Mouse (Mus musculus) hindbrain, embryonic 14.5 days (tissue): ENCODE data around the gene Nrxn1. TPM values are rescaled to one million over a fixed set of nuclear protein-coding genes. Genes with fewer than 3 reads are reported as not detected.

Experiments
- ATAC-seq: fragments of 200-750 bp; cut with Nextera tagmentation; 2 replicates; pipeline ENCODE4 v1.8.0; 2017; ENCODE audit warnings: moderate number of reproducible peaks, mild to moderate bottlenecking, moderate TSS enrichment, moderate library complexity; ENCODE audit not compliant: low FRiP score
- DNase-seq: peaks from one replicate; pipeline ENCODE4 v3.0.0-alpha.2; 2015; ENCODE audit warnings: low spot score
- H3K27ac ChIP-seq: fragments of 300-500 bp; sonication (generic); 2 replicates; pipeline ENCODE4 v1.5.1; 2014; ENCODE audit warnings: mild to moderate bottlenecking, moderate library complexity
- H3K27me3 ChIP-seq: fragments of 300-500 bp; sonication (generic); 2 replicates; pipeline ENCODE4 v1.6.1; 2014; ENCODE audit warnings: mild to moderate bottlenecking, low read length, mixed read lengths; ENCODE audit not compliant: control insufficient read depth, insufficient read depth
- H3K36me3 ChIP-seq: fragments of 300-500 bp; sonication (generic); replicated peaks from 2 replicates; pipeline ENCODE4 v1.6.1; 2014; ENCODE audit not compliant: control insufficient read depth, insufficient read depth
- H3K4me1 ChIP-seq: fragments of 300-500 bp; sonication (generic); replicated peaks from 2 replicates; pipeline ENCODE4 v1.6.1; 2014; ENCODE audit warnings: antibody characterized with exemption, low read length, mixed read lengths; ENCODE audit not compliant: control insufficient read depth, insufficient read depth
- H3K4me2 ChIP-seq: fragments of 300-500 bp; sonication (generic); replicated peaks from 2 replicates; pipeline ENCODE4 v1.6.1; 2014; ENCODE audit warnings: mild to moderate bottlenecking, moderate library complexity
- H3K4me3 ChIP-seq: fragments of 300-500 bp; sonication (generic); replicated peaks from 2 replicates; pipeline ENCODE4 v1.5.1; 2014; ENCODE audit warnings: mild to moderate bottlenecking, low read length
- H3K9ac ChIP-seq: fragments of 300-500 bp; sonication (generic); 2 replicates; pipeline ENCODE4 v1.6.1; 2014
- H3K9me3 ChIP-seq: fragments of 300-500 bp; sonication (generic); 2 replicates; pipeline ENCODE4 v1.6.1; 2016; ENCODE audit warnings: low read length; ENCODE audit not compliant: control insufficient read depth
- WGBS: fragments of 180-500 bp; shearing (Covaris S2); extraction: QIAGEN DNeasy Blood & Tissue Kit; methylation state at CpG from one replicate; pipeline ENCODE4 v1.1.7; 2014; 5-methylcytosine and 5-hydroxymethylcytosine counted together
- polyA plus RNA-seq: library from polyadenylated mRNA; unstranded; fragments of >200 nt; fragmentation: Nextera tagmentation; extraction: Ambion mirVana; gene quantifications from 2 replicates; pipeline ENCODE4 v1.2.1, GENCODE M21; 2014

Gene Nrxn1
- polyA plus RNA-seq, 1 experiment from 2014 or later = 210 TPM

- Histone ChIP-seq H3K4me1 (no peaks in the 10 kb centered on the region), H3K27me3 (no peaks in the 10 kb centered on the region), H3K4me2 (no peak overlapping the region), H3K27ac (no peak overlapping the region), H3K4me3 (no peak overlapping the region), H3K9me3 (no peaks in the 10 kb centered on the region), H3K36me3 (peaks cover 7% of the 10 kb centered on the region), H3K9ac (no peak overlapping the region)
- 31% methylated on average over 9 of the region's 9 CpGs for WGBS
- no peak for ATAC-seq
- no peak for DNase-seq
Measured at GRCm38 (mm10) chr17:90594798-90595533, 497.9 kb downstream of the Nrxn1 start.

GRCm38 (mm10) chr17:90586891-90587290 is 506.0 kb downstream of the Nrxn1 start:
- Histone ChIP-seq H3K4me1 (peaks cover 10% of the 10 kb centered on the region), H3K4me2 (no peak overlapping the region), H3K27ac (no peak overlapping the region), H3K9me3 (no peaks in the 10 kb centered on the region), H3K9ac (no peak overlapping the region), H3K36me3 (peaks cover 16% of the 10 kb centered on the region), H3K4me3 (no peak overlapping the region), H3K27me3 (no peaks in the 10 kb centered on the region)
- DNase-seq (no peak), ATAC-seq (no peak)

GRCm38 (mm10) chr17:90584666-90585195 is 508.1 kb downstream of the Nrxn1 start:
- 18% methylated on average over 8 of the region's 8 CpGs for WGBS
- peak; percentile 92 for ATAC-seq
- Histone ChIP-seq H3K9me3 (no peaks in the 10 kb centered on the region), H3K27ac (peak overlapping the region; percentile 82), H3K9ac (peak overlapping the region; percentile 41), H3K4me3 (no peak overlapping the region), H3K4me1 (peaks cover 10% of the 10 kb centered on the region), H3K4me2 (peak overlapping the region; percentile 36), H3K27me3 (no peaks in the 10 kb centered on the region), H3K36me3 (peaks cover 16% of the 10 kb centered on the region)
- DNase-seq = peak; percentile 92

- H3K9ac ChIP-seq = no peak overlapping the region
- H3K36me3 ChIP-seq = peaks cover 15% of the 10 kb centered on the region
- no peaks in the 10 kb centered on the region for H3K9me3 ChIP-seq
- H3K4me2 ChIP-seq = no peak overlapping the region; the same call in 1 of the 2 replicates
- H3K27ac ChIP-seq = peak overlapping the region; percentile 82
- H3K4me1 ChIP-seq = peaks cover 10% of the 10 kb centered on the region
- H3K4me3 ChIP-seq = no peak overlapping the region
- peak; percentile 60 for DNase-seq
- WGBS = 41% methylated on average over 12 of the region's 12 CpGs
- no peak for ATAC-seq
- H3K27me3 ChIP-seq = no peaks in the 10 kb centered on the region
Measured at GRCm38 (mm10) chr17:90583826-90584534, 508.9 kb downstream of the Nrxn1 start.

GRCm38 (mm10) chr17:90583196-90583595 is 509.7 kb downstream of the Nrxn1 start:
- H3K4me2 ChIP-seq = no peak overlapping the region
- 0 out of 2 replicates have a peak overlapping the region, but pooled peaks have one; percentile 38 for H3K27ac ChIP-seq
- no peaks in the 10 kb centered on the region for H3K27me3 ChIP-seq
- H3K36me3 ChIP-seq = peaks cover 7% of the 10 kb centered on the region
- H3K9ac ChIP-seq = no peak overlapping the region
- no peak for ATAC-seq
- peaks cover 10% of the 10 kb centered on the region for H3K4me1 ChIP-seq
- no peaks in the 10 kb centered on the region for H3K9me3 ChIP-seq
- H3K4me3 ChIP-seq = no peak overlapping the region
- no peak for DNase-seq
- 45% methylated on average over 3 of the region's 3 CpGs for WGBS

- WGBS = 83% methylated on average over 2 of the region's 2 CpGs
- no peak for DNase-seq
- ATAC-seq = no peak
- Histone ChIP-seq H3K9me3 (no peaks in the 10 kb centered on the region), H3K4me3 (no peak overlapping the region), H3K4me2 (no peak overlapping the region), H3K27ac (no peak overlapping the region), H3K4me1 (no peaks in the 10 kb centered on the region), H3K9ac (no peak overlapping the region), H3K27me3 (no peaks in the 10 kb centered on the region), H3K36me3 (no peaks in the 10 kb centered on the region)
Measured at GRCm38 (mm10) chr17:90569877-90570276, 523.0 kb downstream of the Nrxn1 start.

GRCm38 (mm10) chr17:90565186-90565585 is 527.7 kb downstream of the Nrxn1 start:
- Histone ChIP-seq H3K4me2 (no peak overlapping the region), H3K27me3 (no peaks in the 10 kb centered on the region), H3K36me3 (no peaks in the 10 kb centered on the region), H3K9ac (no peak overlapping the region), H3K27ac (no peak overlapping the region), H3K4me3 (no peak overlapping the region), H3K9me3 (no peaks in the 10 kb centered on the region), H3K4me1 (no peaks in the 10 kb centered on the region)
- WGBS = 89% methylated on average over 2 of the region's 2 CpGs
- DNase-seq (no peak), ATAC-seq (no peak)

- H3K27ac ChIP-seq = 0 out of 2 replicates have a peak overlapping the region, but pooled peaks have one; percentile 3
- ATAC-seq (peak; percentile 59; the same call in 1 of the 2 replicates), DNase-seq (no peak)
- no peaks in the 10 kb centered on the region for H3K36me3 ChIP-seq
- H3K4me3 ChIP-seq = no peak overlapping the region
- no peaks in the 10 kb centered on the region for H3K4me1 ChIP-seq
- H3K9ac ChIP-seq = no peak overlapping the region
- H3K4me2 ChIP-seq = no peak overlapping the region
- no peaks in the 10 kb centered on the region for H3K9me3 ChIP-seq
- H3K27me3 ChIP-seq = no peaks in the 10 kb centered on the region
Measured at GRCm38 (mm10) chr17:90556376-90556775, 536.5 kb downstream of the Nrxn1 start.

- no peak overlapping the region for H3K4me3 ChIP-seq
- DNase-seq (no peak), ATAC-seq (no peak)
- H3K27ac ChIP-seq = no peak overlapping the region
- no peak overlapping the region for H3K4me2 ChIP-seq
- H3K27me3 ChIP-seq = no peaks in the 10 kb centered on the region
- no peaks in the 10 kb centered on the region for H3K9me3 ChIP-seq
- no peaks in the 10 kb centered on the region for H3K4me1 ChIP-seq
- 87% methylated on average over 4 of the region's 4 CpGs for WGBS
- no peak overlapping the region for H3K9ac ChIP-seq
- H3K36me3 ChIP-seq = no peaks in the 10 kb centered on the region
Measured at GRCm38 (mm10) chr17:90550415-90550814, 542.5 kb downstream of the Nrxn1 start.
